8 mouse cellular contexts compared by ENCODE assay signal in the genomic region with DNA sequence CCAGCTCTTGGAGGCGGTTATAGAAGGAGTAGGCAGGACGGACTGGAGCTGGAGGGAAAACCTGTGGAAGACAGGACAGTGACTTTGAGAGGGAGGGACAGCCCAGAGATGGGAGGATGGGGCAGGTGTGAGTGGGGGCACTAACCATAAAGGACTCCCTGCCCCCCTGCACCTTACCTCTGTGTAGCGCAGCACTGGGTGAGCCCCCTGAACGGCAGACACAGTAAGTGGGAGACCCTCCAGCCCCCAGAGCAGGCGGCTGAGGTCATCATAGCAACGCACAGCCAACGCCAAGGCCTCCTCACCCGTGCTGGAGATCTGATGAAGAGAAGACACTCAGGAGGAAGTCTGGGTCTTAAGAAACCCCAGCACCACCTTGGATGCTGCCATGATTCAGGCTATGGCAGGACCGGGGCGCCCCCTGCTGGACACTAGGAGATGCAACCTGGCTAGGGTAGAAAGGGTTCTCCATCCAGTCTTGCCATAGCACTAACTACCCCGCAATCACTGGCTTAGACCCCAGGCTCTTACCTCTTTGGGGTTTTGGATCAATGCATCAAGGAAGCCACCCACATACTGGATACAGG. TPM values are rescaled to one million over a fixed set of nuclear protein-coding genes. Genes with fewer than 3 reads are reported as not detected.
DNase-seq lines count a peak whose midpoint lies in the region; ATAC-seq lines count a peak whose summit lies in the region.

No protein-coding gene starts in this region.

- peaks cover 6% of the 10 kb centered on the region for H3K4me1 ChIP-seq in kidney, embryonic 16.5 days (ENCODE audit: insufficient read depth, low read length)

- H3K9ac ChIP-seq in kidney, embryonic 16.5 days (replicated peaks; ENCODE audit: low read length) = no peak overlapping the region

- no peak overlapping the region for H3K27ac ChIP-seq in kidney, embryonic 16.5 days (ENCODE audit: low read length)

- peak; percentile 41 for ATAC-seq in kidney, embryonic 16.5 days (ENCODE audit: low FRiP score, low TSS enrichment)

- H3K27me3 ChIP-seq in kidney, embryonic 16.5 days (ENCODE audit: insufficient read depth, low read length) = no peaks in the 10 kb centered on the region

- H3K9me3 ChIP-seq in kidney, embryonic 16.5 days (ENCODE audit: low read length) = no peaks in the 10 kb centered on the region

- no peak overlapping the region for H3K4me3 ChIP-seq in kidney, embryonic 16.5 days (ENCODE audit: low read length)

- peak; percentile 32 for DNase-seq in cerebellum, adult 11 months
- DNase-seq in cerebellum, adult 11-12 months = no peak
- peak; percentile 81 for DNase-seq in CD4-positive, CD25-positive, alpha-beta regulatory T cell, adult 2 months (ENCODE audit: low read depth, low spot score)
- peak; percentile 35 for DNase-seq in cerebellum, adult 8-10 months
- peak; percentile 54 for DNase-seq in gastrocnemius, postnatal 36 days
- DNase-seq in lung, adult 18-20 months = peak; percentile 37 to 54
- peak; percentile 69 for DNase-seq in right cerebral cortex, postnatal 4 days

- intact Hi-C loops in gastrocnemius, postnatal 36 days (cut with DNase I) = loop anchor here (2.0 to 5.0 kb wide), 2 partner anchors 68 to 346 kb away; no protein-coding TSS in a partner anchor

- 72% methylated on average over 11 of the region's 11 CpGs for WGBS in kidney, embryonic 16.5 days

- peaks cover 81% of the 10 kb centered on the region for H3K36me3 ChIP-seq in kidney, embryonic 16.5 days (ENCODE audit: insufficient read depth, low read length)

- H3K4me2 ChIP-seq in kidney, embryonic 16.5 days (replicated peaks; ENCODE audit: low read depth, low read length) = no peak overlapping the region

RNA-seq across cellular contexts. Expression of gene Nol6, which starts 5.5 kb away (rescaled TPM):
- total RNA-seq in gastrocnemius, postnatal 36 days (2021) = 10 to 100 TPM; 13.9 to 15.4 TPM
- polyA plus RNA-seq in kidney, embryonic 16.5 days (2015; fragmentation: Nextera tagmentation; extraction: Ambion mirVana) = 34.7 and 37.8 TPM in 2 replicates

RNA-seq across cellular contexts. Expression of gene Ube2r2, which starts 16.7 kb away (rescaled TPM):
- 100 to 1,000 TPM; 122 to 145 TPM for total RNA-seq in gastrocnemius, postnatal 36 days (2021)
- 76.1 and 86.1 TPM in 2 replicates for polyA plus RNA-seq in kidney, embryonic 16.5 days (2015; fragmentation: Nextera tagmentation; extraction: Ambion mirVana)

RNA-seq across cellular contexts. Expression of gene Aqp3, which starts 20.8 kb away (rescaled TPM):
- not detected for total RNA-seq in gastrocnemius, postnatal 36 days (2021)
- 55.3 and 56.8 TPM in 2 replicates for polyA plus RNA-seq in kidney, embryonic 16.5 days (2015; fragmentation: Nextera tagmentation; extraction: Ambion mirVana)
